In the genomic region with DNA sequence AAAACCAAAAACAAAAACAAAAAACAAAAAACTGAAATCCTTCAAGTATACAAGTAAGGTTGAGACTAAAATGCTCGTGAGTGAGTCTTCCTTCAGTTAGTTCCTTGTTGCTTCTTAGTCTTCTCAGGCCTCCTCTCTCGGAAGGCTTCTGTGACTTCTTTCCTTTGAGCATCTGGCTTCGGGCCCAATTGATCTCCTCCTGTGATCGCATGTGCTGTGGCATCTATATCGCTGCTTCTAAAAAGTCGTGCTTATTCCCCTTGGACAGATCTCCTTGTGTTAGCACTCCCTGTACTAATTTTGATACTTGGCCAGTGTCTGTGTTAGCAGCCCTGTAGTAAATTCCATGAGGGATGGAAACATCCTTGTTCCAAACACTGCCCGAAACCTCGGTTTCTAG, we compare ENCODE assay signal across 15 mouse cellular contexts. TPM values are rescaled to one million over a fixed set of nuclear protein-coding genes. Genes with fewer than 3 reads are reported as not detected.
DNase-seq lines count a peak whose midpoint lies in the region.
"Had no signal": no experiment of that assay in that cellular context is flagged by ENCODE, and none has a peak within 500 bp of the region (broad histone marks: within the 10 kb centered on the region; RNA-seq: fewer than 3 reads in every experiment).

No protein-coding gene starts in this region.

- DNase-seq in cerebellum, adult 11-12 months, result peak; percentile 9
- no peak for DNase-seq in cerebellum, adult 9-10 months
- DNase-seq in brain, adult 2 months (ENCODE audit: low read depth, low spot score), result peak; percentile 27
- DNase-seq in cerebellum, adult 9-11 months, result peak; percentile 16
- peak; percentile 17 to 26 for DNase-seq in cerebellum, postnatal 36 days
- DNase-seq in layer of hippocampus, postnatal 14 days (ENCODE audit: low spot score in 2 of 2), result no peak
- no peak for DNase-seq in gastrocnemius, postnatal 4 days (ENCODE audit: low spot score in 2 of 2)
- DNase-seq: adrenal gland, postnatal 14 days; forebrain, postnatal 0 days; gastrocnemius, adult 2 months; gastrocnemius, postnatal 25 days; heart, adult 11 months; heart, postnatal 10 days; heart, postnatal 4 days had no signal

RNA-seq across cellular contexts. Expression of gene Tmprss11c, which starts 14.8 kb away (rescaled TPM):
- total RNA-seq in layer of hippocampus, postnatal 14 days (2021), result not detected
- total RNA-seq in gastrocnemius, postnatal 4 days (2021), result not detected
- total RNA-seq: adrenal gland, postnatal 14 days; forebrain, postnatal 0 days; gastrocnemius, adult 2 months; gastrocnemius, postnatal 25 days; heart, postnatal 10 days; heart, postnatal 4 days; MEL had no signal

Comparison
In these comparisons a context has a peak if more than half of its experiments do, and no peak if none do; other contexts are left out.
1. DNase-seq: peak in cerebellum, adult 11-12 months (single experiment), brain, adult 2 months (single experiment), cerebellum, adult 9-11 months (single experiment) and cerebellum, postnatal 36 days (2 of 2); none in cerebellum, adult 9-10 months (single experiment), layer of hippocampus, postnatal 14 days (0 of 2) and gastrocnemius, postnatal 4 days (0 of 2).